Mouse (Mus musculus) CH12.LX (cell line): ENCODE measurements at regions not wholly inside any gene's neighbourhood (a gene's known extent, or its start where the extent isn't known, plus 50 kb on each side); places are given as distances from the start of the nearest gene placed in this dataset.

Experiments
- DNase-seq: peaks from one replicate; pipeline ENCODE4 v3.0.0-alpha.2; 2013; ENCODE audit errors: extremely low read depth
- H3K27ac ChIP-seq: 2 replicates; pipeline ENCODE4 v1.5.1; 2012; ENCODE audit warnings: low read depth, mild to moderate bottlenecking, control low read depth, moderate library complexity; ENCODE audit not compliant: insufficient read depth
- H3K27me3 ChIP-seq: replicated peaks from 2 replicates; pipeline ENCODE3; 2012; ENCODE audit warnings: inconsistent platforms
- H3K36me3 ChIP-seq, 2 experiments: replicated peaks in 1 of 2; 2 replicates each; pipeline versions ENCODE3 to v1.6.1; 2012; ENCODE audit warnings: inconsistent platforms in 1 of 2, low read length in 1 of 2, mild to moderate bottlenecking in 1 of 2, mixed read lengths in 1 of 2, moderate library complexity in 1 of 2; ENCODE audit not compliant: control insufficient read depth in 1 of 2, insufficient read depth in 1 of 2
- H3K4me1 ChIP-seq, 2 experiments: 2 replicates each; pipeline ENCODE4 v1.6.1; 2012; ENCODE audit warnings: inconsistent platforms in 1 of 2, moderate library complexity in 1 of 2; ENCODE audit not compliant: insufficient read depth in 2 of 2, control insufficient read depth in 1 of 2
- H3K4me2 ChIP-seq: 2 replicates; pipeline ENCODE4 v1.6.1; 2012; ENCODE audit warnings: low read depth, mild to moderate bottlenecking, control low read depth; ENCODE audit not compliant: poor library complexity, insufficient read depth, severe bottlenecking
- H3K4me3 ChIP-seq, 3 experiments: fragments of 150-350 bp in 1 of 3; sonication (generic) in 1 of 3; replicated peaks in 1 of 3; 2 replicates each; pipeline versions ENCODE3 to v1.5.1; 2011 to 2012; ENCODE audit warnings: low read depth in 2 of 3, low read length in 2 of 3, mild to moderate bottlenecking in 2 of 3, moderate library complexity in 2 of 3, control low read depth in 1 of 3, improper control_type of control experiment in 1 of 3, inconsistent platforms in 1 of 3, mixed read lengths in 1 of 3; ENCODE audit not compliant: poor library complexity in 1 of 3
- H3K79me2 ChIP-seq: replicated peaks from 2 replicates; pipeline ENCODE4 v1.6.1; 2012; ENCODE audit warnings: mild to moderate bottlenecking, moderate library complexity; ENCODE audit not compliant: control insufficient read depth, poor library complexity, insufficient read depth, severe bottlenecking; ENCODE audit errors: extremely low read depth
- H3K9ac ChIP-seq: 2 replicates; pipeline ENCODE4 v1.6.1; 2012; ENCODE audit warnings: low read depth, mild to moderate bottlenecking, control low read depth, moderate library complexity; ENCODE audit not compliant: insufficient read depth
- H3K9me3 ChIP-seq: replicated peaks from 2 replicates; pipeline ENCODE3; 2012; ENCODE audit warnings: low read length, inconsistent platforms, mixed read lengths
- BHLHE40 ChIP-seq: IDR thresholded peaks from 2 replicates; pipeline ENCODE4 v1.6.1; 2011; ENCODE audit warnings: mild to moderate bottlenecking, low read depth, low read length, improper control_type of control experiment
- CHD1 ChIP-seq: IDR thresholded peaks from 2 replicates; pipeline ENCODE4 v1.6.1; 2012; ENCODE audit warnings: low read depth, low read length, improper control_type of control experiment, inconsistent platforms
- CTCF ChIP-seq, 2 experiments: IDR thresholded peaks in 1 of 2; conservative IDR thresholded peaks in 1 of 2; 2 replicates each; pipeline ENCODE4 v1.5.1; 2011 to 2012; ENCODE audit warnings: low read depth in 2 of 2, low read length in 2 of 2, improper control_type of control experiment in 1 of 2, inconsistent platforms in 1 of 2, mild to moderate bottlenecking in 1 of 2, moderate library complexity in 1 of 2
- HCFC1 ChIP-seq: IDR thresholded peaks from 2 replicates; pipeline ENCODE4 v1.6.1; 2012; ENCODE audit warnings: low read depth, mild to moderate bottlenecking, inconsistent platforms, low read length, improper control_type of control experiment
- JUND ChIP-seq: conservative IDR thresholded peaks from 2 replicates; pipeline ENCODE4 v1.6.1; 2011; ENCODE audit warnings: low read depth, low read length, improper control_type of control experiment
- MAFK ChIP-seq: IDR thresholded peaks from 2 replicates; pipeline ENCODE4 v1.6.1; 2011; ENCODE audit warnings: low read length, improper control_type of control experiment; ENCODE audit not compliant: insufficient replicate concordance
- MEF2A ChIP-seq: IDR thresholded peaks from 2 replicates; pipeline ENCODE4 v1.6.1; 2014; ENCODE audit warnings: low read depth, mild to moderate bottlenecking, inconsistent platforms, low read length, improper control_type of control experiment, borderline replicate concordance
- MYC ChIP-seq: IDR thresholded peaks from 2 replicates; pipeline ENCODE4 v1.6.1; 2011; ENCODE audit warnings: low read depth, mild to moderate bottlenecking, improper control_type of control experiment, low read length
- PAX5 ChIP-seq: IDR thresholded peaks from 2 replicates; pipeline ENCODE4 v1.6.1; 2012; ENCODE audit warnings: low read length, inconsistent platforms, mixed read lengths
- RAD21 ChIP-seq: IDR thresholded peaks from 2 replicates; pipeline ENCODE4 v1.6.1; 2011; ENCODE audit warnings: low read depth, mild to moderate bottlenecking, low read length, improper control_type of control experiment, moderate library complexity
- RCOR1 ChIP-seq: conservative IDR thresholded peaks from 2 replicates; pipeline ENCODE4 v1.6.1; 2012; ENCODE audit warnings: low read depth, mild to moderate bottlenecking, inconsistent platforms, low read length, improper control_type of control experiment
- SMC3 ChIP-seq: IDR thresholded peaks from 2 replicates; pipeline ENCODE4 v1.6.1; 2011; ENCODE audit warnings: low read depth, low read length, improper control_type of control experiment
- TCF12 ChIP-seq: IDR thresholded peaks from 2 replicates; pipeline ENCODE4 v1.6.1; 2014; ENCODE audit warnings: low read depth, mild to moderate bottlenecking, inconsistent platforms, low read length, improper control_type of control experiment
- ZKSCAN1 ChIP-seq: IDR thresholded peaks from 2 replicates; pipeline ENCODE4 v1.6.1; 2012; ENCODE audit warnings: low read depth, inconsistent platforms, low read length, improper control_type of control experiment, borderline replicate concordance
- ZMIZ1 ChIP-seq: IDR thresholded peaks from 2 replicates; pipeline ENCODE4 v1.6.1; 2012; ENCODE audit warnings: low read depth, mild to moderate bottlenecking, inconsistent platforms, low read length, improper control_type of control experiment
- dilution Hi-C: fragments of 300-500 bp; cut with MboI; formaldehyde crosslinking; loops from 2 replicates; pipeline ENCODE4 v1.14.3; 2020; ENCODE audit warnings: low sequenced_read_pairs; ENCODE audit not compliant: extremely low pct_unique_long_range_greater_than_20kb, extremely low pct_ligation_motif_present
- in situ Hi-C: fragments of 300-500 bp; cut with MboI; formaldehyde crosslinking; loops from 3 replicates; pipeline ENCODE4 v1.14.3; 2019; ENCODE audit warnings: low sequenced_read_pairs, low pct_ligation_motif_present, low pct_unique_long_range_greater_than_20kb, mixed read lengths

DNA sequence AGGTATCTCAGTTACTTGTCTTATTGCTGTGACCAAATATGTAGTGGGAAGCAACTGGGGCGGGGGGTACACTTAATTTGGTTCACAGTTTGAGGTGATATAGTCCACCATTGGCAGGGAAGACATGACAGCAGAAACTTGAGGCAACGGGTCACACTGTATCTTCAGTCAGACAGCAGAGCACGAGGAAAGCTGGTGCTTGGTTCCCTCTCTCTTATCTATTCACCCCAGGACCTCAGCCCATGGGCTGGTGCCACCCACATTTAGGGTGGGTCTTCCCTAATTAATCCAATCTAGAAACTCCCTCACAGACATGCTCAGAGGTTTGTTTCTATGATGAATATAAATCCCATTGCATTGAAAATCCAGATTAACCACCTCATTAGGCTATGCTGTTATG is 56.5 kb downstream of the Otud1 start:
- Histone ChIP-seq H3K9me3 (no peaks in the 10 kb centered on the region), H3K4me2 (no peak overlapping the region), H3K79me2 (no peaks in the 10 kb centered on the region), H3K4me3 (no peak overlapping the region), H3K27ac (no peak overlapping the region), H3K9ac (no peak overlapping the region), H3K36me3 (no peaks in the 10 kb centered on the region), H3K4me1 (no peaks in the 10 kb centered on the region), H3K27me3 (no peaks in the 10 kb centered on the region)
- TF ChIP-seq MAFK (no peak), TCF12 (no peak), HCFC1 (no peak), MEF2A (no peak), ZMIZ1 (no peak), PAX5 (no peak), CHD1 (no peak)
- dilution Hi-C loops (no loop called here), in situ Hi-C loops (loop anchor here (25.0 kb wide), 1 partner anchor 302 kb away; no protein-coding TSS in a partner anchor)
- no peak for DNase-seq

DNA sequence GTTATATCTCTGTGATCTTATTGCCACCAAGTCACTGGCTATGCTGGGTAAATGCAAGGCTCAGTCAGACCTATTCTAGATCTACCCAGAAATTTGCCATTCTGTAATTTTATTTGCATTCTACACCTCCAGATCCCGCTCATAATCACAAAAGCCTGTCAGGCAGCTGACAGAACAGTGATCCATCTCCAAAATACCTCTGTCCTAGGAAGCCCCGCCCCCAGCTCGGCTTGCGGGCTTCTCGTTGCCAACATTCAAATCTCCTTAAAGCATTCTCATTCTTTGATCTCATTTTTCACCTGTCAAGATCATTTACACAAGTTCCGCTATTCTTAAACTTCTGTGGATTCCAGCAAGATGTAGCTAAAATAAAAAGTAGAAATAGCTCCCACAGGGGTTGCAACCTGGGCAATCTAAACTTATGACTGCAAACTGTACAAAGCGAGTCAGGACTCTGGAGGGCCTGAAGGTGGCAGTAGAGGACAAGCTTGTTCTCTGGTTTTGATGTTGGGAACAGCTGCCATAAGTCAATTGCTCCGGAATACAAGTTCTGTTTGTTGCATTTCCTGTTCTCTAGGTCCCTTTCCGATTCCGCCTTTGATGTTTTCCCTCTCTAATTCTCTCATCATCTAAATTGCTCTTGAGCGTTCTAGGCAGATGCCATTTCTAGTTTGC is 58.1 kb downstream of the Otud1 start:
- no peak overlapping the region for H3K27ac ChIP-seq
- no peaks in the 10 kb centered on the region for H3K9me3 ChIP-seq
- no peaks in the 10 kb centered on the region for H3K79me2 ChIP-seq
- H3K27me3 ChIP-seq = no peaks in the 10 kb centered on the region
- H3K36me3 ChIP-seq = no peaks in the 10 kb centered on the region
- no peak for TF ChIP-seq ZKSCAN1
- no peak for TF ChIP-seq BHLHE40
- peak; percentile 85 for TF ChIP-seq RAD21
- no peak for TF ChIP-seq TCF12
- TF ChIP-seq SMC3 = peak; percentile 58
- no peak for TF ChIP-seq JUND
- peak; percentile 75 to 81 for TF ChIP-seq CTCF (conservative IDR thresholded peaks at IDR 0.05 in 1 of 2, IDR thresholded peaks at IDR 0.05 in 1 of 2; ENCODE audit: low read depth in 2 of 2, low read length in 2 of 2)
- TF ChIP-seq MYC = no peak
- no peak for TF ChIP-seq RCOR1
- TF ChIP-seq, all 38 proteins: peak for 3
- in situ Hi-C loops = loop anchor here (25.0 kb wide), 1 partner anchor 303 kb away; no protein-coding TSS in a partner anchor
- peak overlapping the region; percentile 69 for H3K4me2 ChIP-seq
- DNase-seq = peak; percentile 81
- H3K4me3 ChIP-seq = no peak overlapping the region
- no peak overlapping the region for H3K9ac ChIP-seq
- no peaks in the 10 kb centered on the region for H3K4me1 ChIP-seq
- dilution Hi-C loops = no loop called here
